Mouse (Mus musculus): ENCODE data around the gene Xpr1.

Gene Xpr1

GRCm38 (mm10) chr1:155416701-155417677 lies at the start of gene Xpr1:
Gene Xpr1, minus strand, starts transcription at chr1:155417415.
- peak; percentile 94 to 99 for DNase-seq

DNA sequence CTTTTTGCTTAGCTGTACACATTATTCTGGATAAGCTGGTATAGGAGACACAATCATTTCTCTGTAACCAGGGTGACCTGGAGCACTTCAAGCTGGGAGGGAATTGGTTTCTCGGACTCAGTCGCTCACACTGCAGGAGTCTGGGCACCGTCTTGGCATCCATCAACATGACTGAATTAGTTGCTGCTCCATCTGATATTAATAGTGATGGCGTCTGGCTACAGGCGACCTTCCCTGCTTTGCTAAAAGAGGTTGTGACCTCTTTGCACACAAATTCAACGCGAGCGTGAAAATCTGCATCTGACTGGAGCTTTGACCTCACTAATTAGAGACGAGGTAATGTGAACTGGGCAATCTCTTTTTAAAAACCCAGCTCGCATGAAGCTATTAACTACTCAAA lies 46.2 kb upstream of the Xpr1 start:
- peak in 1 of 2 experiments; percentile 10 for DNase-seq

GRCm38 (mm10) chr1:155462582-155462981 lies 45.4 kb upstream of the Xpr1 start:
- no peak for DNase-seq

DNA sequence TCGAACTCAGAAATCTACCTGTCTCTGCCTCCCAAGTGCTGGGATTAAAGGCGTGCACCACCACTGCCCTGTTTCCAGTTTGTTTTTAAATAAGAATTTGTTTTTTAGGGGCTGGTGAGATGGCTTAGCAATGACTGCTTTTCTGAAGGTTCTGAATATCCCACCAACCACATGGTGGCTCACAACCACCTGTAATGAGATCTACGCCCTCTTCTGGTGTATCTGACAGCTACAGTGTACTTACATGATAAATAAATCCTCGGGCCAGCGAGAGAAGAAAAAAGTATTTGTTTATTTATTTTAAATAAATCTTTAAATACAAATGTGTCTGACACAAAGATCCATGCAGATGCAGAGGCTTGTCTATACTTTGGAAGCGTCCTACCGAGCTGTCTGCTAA lies 40.3 kb upstream of the Xpr1 start:
- DNase-seq: no peak

DNA sequence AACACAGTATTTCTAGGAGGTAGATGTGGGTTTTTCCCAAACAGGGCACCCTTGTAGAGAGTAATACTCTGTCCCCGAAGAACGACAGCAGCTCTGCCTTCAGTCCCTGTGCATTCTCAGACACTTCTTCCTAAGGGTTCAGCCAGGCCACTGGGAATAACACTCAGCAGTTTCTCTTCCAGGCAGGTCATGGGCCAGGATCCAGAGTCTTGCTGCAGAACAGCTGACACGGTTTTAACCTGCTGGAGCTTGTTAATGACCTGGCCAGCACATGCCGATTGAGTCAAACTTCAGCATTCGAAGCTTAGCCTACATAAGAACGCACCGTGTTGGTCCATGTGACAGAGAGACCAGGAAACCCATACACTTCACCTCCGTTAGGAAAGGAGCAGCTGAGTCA lies 36.0 kb upstream of the Xpr1 start:
- DNase-seq: peak; percentile 61 to 72

DNA sequence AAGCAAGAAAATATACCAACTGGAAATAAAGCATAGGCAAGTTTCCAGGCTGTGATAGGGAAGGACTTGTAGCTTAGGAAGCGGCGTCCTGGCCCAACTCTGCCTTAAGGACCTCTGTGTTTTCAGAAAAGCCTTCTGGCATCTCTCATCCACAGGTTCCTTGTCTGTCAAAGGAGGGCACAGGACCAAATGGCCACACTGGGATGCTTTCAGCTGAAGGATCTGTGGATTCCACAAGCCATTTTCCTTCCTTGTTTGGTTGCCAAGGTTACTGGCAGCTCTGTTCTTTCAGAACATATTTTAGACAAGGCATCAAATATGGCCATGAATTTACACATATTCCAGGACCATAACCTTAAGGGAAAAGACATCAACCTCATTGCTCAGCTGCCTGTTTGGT lies 31.7 kb upstream of the Xpr1 start:
- peak in 1 of 2 experiments; percentile 8 for DNase-seq

- no peak for DNase-seq
Observed at GRCm38 (mm10) chr1:155447277-155447676, 30.1 kb upstream of the Xpr1 start.

GRCm38 (mm10) chr1:155443115-155443514 lies 25.9 kb upstream of the Xpr1 start:
- DNase-seq: no peak

- no peak for DNase-seq
Observed at GRCm38 (mm10) chr1:155442521-155443001, 25.3 kb upstream of the Xpr1 start.

- DNase-seq: no peak
Observed at GRCm38 (mm10) chr1:155439551-155439950, 22.3 kb upstream of the Xpr1 start.

DNA sequence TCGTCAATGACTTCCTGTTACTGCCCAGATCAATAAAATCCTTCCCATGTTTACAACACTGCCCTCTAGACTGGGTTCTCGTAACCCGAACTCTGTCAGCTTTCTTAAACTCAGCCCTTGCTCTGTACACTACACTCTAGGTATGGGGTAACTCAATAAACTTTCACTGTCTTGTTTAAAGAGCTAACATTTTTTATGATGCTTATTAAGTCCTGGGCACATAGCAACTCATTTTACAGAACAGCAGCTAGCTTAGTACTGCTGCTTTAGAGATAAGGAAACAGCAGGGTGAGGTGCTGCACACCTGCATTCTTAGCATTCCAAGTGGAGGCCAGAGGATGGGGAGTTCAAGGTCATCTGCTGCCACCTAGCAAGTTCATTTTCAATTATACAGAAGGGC lies 21.3 kb upstream of the Xpr1 start:
- no peak for DNase-seq

DNA sequence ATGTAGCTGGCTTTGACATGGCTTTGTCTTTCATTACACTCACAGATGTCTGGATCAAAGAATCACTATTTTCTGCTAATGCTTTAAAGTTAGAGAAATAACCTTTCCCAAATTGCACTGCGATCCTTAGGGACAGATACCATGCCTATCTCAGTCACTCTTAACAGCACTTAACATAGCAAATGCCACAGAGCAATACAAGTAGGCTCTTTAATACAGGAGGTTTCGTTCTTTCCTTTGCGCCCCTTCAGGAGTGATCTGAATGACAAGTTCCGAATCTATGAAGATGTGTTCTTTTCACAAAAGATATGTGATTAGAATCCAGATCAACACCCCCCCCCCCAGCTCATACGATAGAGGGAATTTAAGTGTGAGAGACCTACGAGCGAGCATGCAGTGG lies 12.1 kb upstream of the Xpr1 start:
- no peak for DNase-seq

DNA sequence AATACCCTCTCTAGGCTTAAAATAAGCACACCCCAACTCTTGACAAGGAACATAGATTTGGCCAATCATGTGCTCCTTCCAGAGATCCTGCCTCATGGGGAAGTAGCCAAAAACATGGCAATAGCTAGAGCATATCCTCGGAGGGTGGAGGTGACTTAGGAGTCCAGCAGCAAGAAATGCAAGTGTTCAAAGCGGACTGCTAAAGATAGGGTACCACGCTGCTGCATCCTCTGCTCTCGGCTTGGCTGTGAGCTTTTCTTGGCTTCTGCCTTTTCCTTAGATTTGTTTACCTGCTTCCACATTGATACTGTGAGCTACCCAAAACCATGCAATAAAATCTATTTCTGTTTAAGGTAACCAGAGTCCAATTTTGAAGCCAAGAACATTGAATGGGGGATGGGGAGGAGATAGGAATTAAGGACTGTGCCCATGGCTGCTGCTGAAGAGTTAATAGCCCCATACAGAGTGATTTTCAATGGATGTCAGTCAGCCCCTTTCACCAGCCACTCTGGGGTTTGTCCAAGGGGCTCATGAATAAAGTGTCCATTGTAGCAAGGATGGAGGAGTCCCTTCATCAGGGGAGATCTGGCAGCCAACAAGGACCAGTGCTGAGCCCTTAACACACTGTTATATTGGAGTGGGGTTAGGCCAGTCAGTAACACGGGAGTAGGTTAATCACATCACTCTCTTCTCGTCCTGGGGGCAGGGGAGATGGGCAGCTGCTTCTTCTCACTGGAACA lies 10.1 kb upstream of the Xpr1 start:
- DNase-seq: no peak

GRCm38 (mm10) chr1:155425743-155426315 lies 8.6 kb upstream of the Xpr1 start:
- DNase-seq: no peak

- DNase-seq: no peak
Observed at GRCm38 (mm10) chr1:155425285-155425684, 8.1 kb upstream of the Xpr1 start.

GRCm38 (mm10) chr1:155423801-155424200 lies 6.6 kb upstream of the Xpr1 start:
- DNase-seq: no peak

DNA sequence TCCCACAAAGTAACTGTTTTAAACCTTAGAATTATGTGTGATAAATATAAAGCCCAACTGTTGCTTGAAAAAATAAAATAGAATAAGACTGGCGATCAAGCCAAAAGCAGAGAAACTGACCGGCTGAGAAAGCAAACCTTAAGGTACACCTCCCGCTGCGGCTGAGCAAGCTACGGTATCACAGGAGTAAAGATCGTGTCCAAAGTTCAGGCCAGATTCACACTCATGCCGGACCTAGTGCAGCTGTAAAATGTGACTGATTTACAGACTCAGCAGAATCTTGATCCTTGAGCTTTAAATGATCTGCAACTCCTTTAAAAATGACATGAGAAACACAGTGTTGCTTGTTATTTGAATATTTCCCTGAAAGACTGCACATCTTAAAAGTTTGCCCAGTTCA lies 4.8 kb upstream of the Xpr1 start:
- no peak for DNase-seq

- no peak for DNase-seq
Observed at GRCm38 (mm10) chr1:155416147-155416700, 991 bp downstream of the Xpr1 start.

- no peak for DNase-seq
Observed at GRCm38 (mm10) chr1:155415421-155415820, 1.8 kb downstream of the Xpr1 start.

- DNase-seq: no peak
Observed at GRCm38 (mm10) chr1:155412705-155413104, 4.5 kb downstream of the Xpr1 start.

- DNase-seq: no peak
Observed at GRCm38 (mm10) chr1:155408577-155408966, 8.6 kb downstream of the Xpr1 start.

DNA sequence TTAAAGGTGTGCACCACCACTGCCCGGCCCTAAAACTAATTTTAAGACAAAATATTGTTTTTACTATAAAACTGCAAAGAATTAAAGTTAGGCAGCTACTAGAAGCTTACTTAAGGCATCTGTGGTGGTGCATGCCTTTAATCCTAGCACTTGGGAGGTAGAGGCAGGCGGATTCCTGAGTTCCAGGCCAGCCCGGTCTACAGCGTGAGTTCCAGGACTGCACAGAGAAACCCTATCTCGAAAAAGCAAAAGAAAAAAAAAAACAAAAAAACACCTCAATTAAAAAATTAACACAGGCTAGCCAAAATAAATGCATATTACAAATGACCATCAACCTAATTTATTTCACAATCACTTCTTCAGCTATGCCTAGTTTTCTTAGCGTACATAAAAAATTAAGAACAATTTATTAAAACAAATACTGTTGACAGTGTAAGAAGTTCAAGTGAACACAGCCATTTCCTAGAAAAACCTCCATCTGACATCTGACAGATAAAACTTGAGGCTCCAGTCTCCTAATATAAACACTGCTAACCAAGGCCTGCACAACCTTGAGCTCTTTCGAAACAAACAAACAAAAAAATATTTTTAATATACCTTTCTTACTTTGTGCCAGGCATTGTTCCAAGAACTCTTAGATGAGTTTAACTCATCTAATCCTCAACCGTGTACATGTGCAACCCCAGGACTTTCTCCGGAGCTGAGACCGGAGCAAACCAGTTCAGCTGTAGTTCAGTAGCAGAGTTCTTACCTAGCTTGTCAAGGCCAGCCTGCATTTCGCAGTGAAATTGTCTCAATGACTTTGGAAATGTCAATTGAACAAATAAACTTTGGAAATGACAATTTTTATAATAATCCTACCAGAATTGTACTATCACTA lies 9.3 kb downstream of the Xpr1 start:
- no peak for DNase-seq
